Mouse (Mus musculus) lung, adult 2 months (tissue): Measurements from ENCODE around the gene Ren1.

Experiments used
- CTCF ChIP-seq: fragments of 200-500 bp; IDR thresholded peaks from 2 replicates; pipeline ENCODE4 v1.5.1; 2011; ENCODE audit warnings: mild to moderate bottlenecking, low read length, control low read depth; ENCODE audit not compliant: insufficient read depth
- POLR2A ChIP-seq: fragments of 200-500 bp; IDR thresholded peaks from 2 replicates; pipeline ENCODE4 v1.6.1; 2011; ENCODE audit warnings: low read depth, mild to moderate bottlenecking, control low read depth, low read length, borderline replicate concordance; ENCODE audit errors: extremely low read depth

DNA sequence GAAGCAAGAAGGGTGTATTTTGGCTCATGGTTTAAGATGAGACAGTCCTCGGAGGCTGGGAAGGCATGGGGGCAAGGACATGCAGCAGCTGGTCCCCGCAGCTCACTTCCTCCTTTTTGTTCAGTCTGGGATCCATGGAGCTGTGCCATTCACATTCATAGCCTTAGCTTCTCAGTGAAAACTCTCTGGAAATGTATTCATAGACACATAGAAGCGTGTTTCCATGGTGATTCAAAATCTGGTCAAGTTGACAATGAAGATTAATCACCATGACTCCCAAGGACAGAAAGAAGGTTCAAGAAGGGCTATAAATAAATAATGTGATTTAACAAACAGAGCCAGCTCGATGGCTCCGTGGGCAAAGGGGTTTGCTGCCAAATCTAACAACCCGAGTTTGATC, 16.4 kb upstream of the Ren1 start:
- TF ChIP-seq CTCF (no peak), POLR2A (no peak)
